Mouse (Mus musculus): ENCODE measurements around the gene Saysd1.

GRCm38 (mm10) chr14:20168054-20168453 is 29.7 kb upstream of the Saysd1 start:
- TF ChIP-seq CTCF (IDR thresholded peaks at IDR 0.05; ENCODE audit: low read depth, low read length): no peak
- TF ChIP-seq GATA1 (IDR thresholded peaks at IDR 0.05; ENCODE audit: borderline replicate concordance, low read length): no peak
- no peak for TF ChIP-seq POLR2AphosphoS5 (IDR thresholded peaks at IDR 0.05; ENCODE audit: insufficient replicate concordance, low read depth, low read length)

All from G1E (cell line).